Mouse (Mus musculus): ENCODE results near the gene Gm14308. TPM values are rescaled to one million over a fixed set of nuclear protein-coding genes. Genes with fewer than 3 reads are reported as not detected.
"Not testable (repeated sequence)": the region's sequence is repeated elsewhere in the genome, so short reads cannot be mapped to it uniquely, and the experiment has no call there.

The Gm14308 gene
- polyA plus RNA-seq (2012; rRNA removed): 15.4 and 22.0 TPM in 2 replicates

DNA sequence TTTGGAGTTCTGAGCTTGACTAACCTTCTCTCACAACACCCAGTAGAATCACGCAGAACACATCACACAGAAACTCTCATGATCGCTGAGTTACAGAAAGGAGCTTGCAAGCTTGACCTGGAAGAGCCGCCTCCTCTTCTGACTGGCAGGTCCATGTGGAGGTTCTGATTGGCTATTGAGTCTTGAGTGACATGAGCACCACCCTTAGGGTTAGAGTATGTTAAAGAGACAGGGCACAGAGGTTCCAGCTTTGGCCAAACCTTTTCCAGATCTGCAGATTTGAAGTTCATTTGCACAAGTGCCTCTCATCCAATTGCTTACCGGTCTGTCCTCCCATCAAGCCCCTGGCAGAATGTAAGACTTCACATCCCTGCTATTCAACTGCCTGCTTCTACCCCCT is at the start of gene Gm14308:
TSS of gene Gm14308 (minus strand) at position 101 of the 400 bp plus-strand sequence.
- no CpG with 5 or more reads among the region's 4 CpGs for WGBS
- H3K4me1 ChIP-seq (ENCODE audit: control insufficient read depth, insufficient read depth, low read length); H3K27me3 ChIP-seq (ENCODE audit: control insufficient read depth, insufficient read depth, low read length); H3K27ac ChIP-seq (ENCODE audit: insufficient read depth, low read length); DNase-seq; H3K4me3 ChIP-seq (replicated peaks; ENCODE audit: insufficient read depth, low read depth, low read length): not testable (repeated sequence)

GRCm38 (mm10) chr2:176670222-176670621 is 34.1 kb upstream of the Gm14308 start, which contains the start of gene Zfp973:
Gene Zfp973 (plus strand): TSS chr2:176670522.
- WGBS: no CpG with 5 or more reads among the region's 6 CpGs
- not testable (repeated sequence) for H3K4me3 ChIP-seq (replicated peaks; ENCODE audit: insufficient read depth, low read depth, low read length); H3K4me1 ChIP-seq (ENCODE audit: control insufficient read depth, insufficient read depth, low read length); DNase-seq; H3K27me3 ChIP-seq (ENCODE audit: control insufficient read depth, insufficient read depth, low read length); H3K27ac ChIP-seq (ENCODE audit: insufficient read depth, low read length)

Other genes starting within 250 kb of the Gm14308 start
- 1.8 and 3.3 TPM in 2 replicates for gene Gm14435, start 212.8 kb downstream of the Gm14308 start, polyA plus RNA-seq (2012; rRNA removed)
- gene Gm14434, start 149.6 kb downstream of the Gm14308 start, polyA plus RNA-seq (2012; rRNA removed): 13.1 and 14.9 TPM in 2 replicates
- gene Zfp967, start 115.3 kb downstream of the Gm14308 start, polyA plus RNA-seq (2012; rRNA removed): not detected in 2 replicates
- 11.8 and 12.9 TPM in 2 replicates for gene Zfp973, start 34.2 kb upstream of the Gm14308 start, polyA plus RNA-seq (2012; rRNA removed)
- gene Gm14305, start 72.0 kb upstream of the Gm14308 start, polyA plus RNA-seq (2012; rRNA removed): 41.5 and 44.8 TPM in 2 replicates
- gene Gm14295, start 162.3 kb upstream of the Gm14308 start, polyA plus RNA-seq (2012; rRNA removed): 24.7 and 25.3 TPM in 2 replicates
- gene Gm14408, start 194.8 kb upstream of the Gm14308 start, polyA plus RNA-seq (2012; rRNA removed): not detected in 2 replicates

Data from cerebellum, adult 2 months (tissue).